Mouse (Mus musculus): ENCODE data around the gene Ucma.
"Not testable (repeated sequence)": the region's sequence is repeated elsewhere in the genome, so short reads cannot be mapped to it uniquely, and the experiment has no call there.

The Ucma gene

GRCm38 (mm10) chr2:4975807-4976206 is at the start of gene Ucma:
Gene Ucma (plus strand): TSS chr2:4976122.
- no peak for DNase-seq

- no peak for DNase-seq
Measured at GRCm38 (mm10) chr2:4927391-4927790, 48.5 kb upstream of the Ucma start.

- DNase-seq: no peak
Measured at GRCm38 (mm10) chr2:4929230-4929629, 46.7 kb upstream of the Ucma start.

GRCm38 (mm10) chr2:4934516-4934915 is 41.4 kb upstream of the Ucma start:
- DNase-seq: no peak

- DNase-seq: no peak
Measured at GRCm38 (mm10) chr2:4937931-4938330, 38.0 kb upstream of the Ucma start.

GRCm38 (mm10) chr2:4940861-4941260 is 35.1 kb upstream of the Ucma start:
- DNase-seq: no peak

- DNase-seq: not testable (repeated sequence)
Measured at GRCm38 (mm10) chr2:4949691-4950090, 26.2 kb upstream of the Ucma start.

GRCm38 (mm10) chr2:4950986-4951385 is 24.9 kb upstream of the Ucma start:
- DNase-seq: no peak

GRCm38 (mm10) chr2:4954216-4954760 is 21.6 kb upstream of the Ucma start:
- no peak for DNase-seq

GRCm38 (mm10) chr2:4958039-4958438 is 17.9 kb upstream of the Ucma start:
- no peak for DNase-seq

GRCm38 (mm10) chr2:4967806-4968205 is 8.1 kb upstream of the Ucma start:
- no peak for DNase-seq

GRCm38 (mm10) chr2:4969083-4969482 is 6.8 kb upstream of the Ucma start:
- no peak for DNase-seq

- DNase-seq: no peak
Measured at GRCm38 (mm10) chr2:4978091-4978490, 2.2 kb downstream of the Ucma start.

GRCm38 (mm10) chr2:4983987-4984386 is 8.1 kb downstream of the Ucma start:
- DNase-seq: no peak

GRCm38 (mm10) chr2:4985000-4985399 is 9.1 kb downstream of the Ucma start:
- no peak for DNase-seq

GRCm38 (mm10) chr2:4986798-4987197 is 10.9 kb downstream of the Ucma start:
- no peak for DNase-seq

GRCm38 (mm10) chr2:4987388-4988180 is 11.7 kb downstream of the Ucma start:
- no peak for DNase-seq

GRCm38 (mm10) chr2:4988826-4989424 is 13.0 kb downstream of the Ucma start:
- DNase-seq: no peak

- no peak for DNase-seq
Measured at GRCm38 (mm10) chr2:4993584-4993983, 17.7 kb downstream of the Ucma start.

- DNase-seq: peak in 1 of 2 experiments; percentile 44
Measured at GRCm38 (mm10) chr2:4994436-4994835, 18.5 kb downstream of the Ucma start.

GRCm38 (mm10) chr2:4995646-4996045 is 19.7 kb downstream of the Ucma start:
- no peak for DNase-seq

- DNase-seq: peak; percentile 57 to 84
Measured at GRCm38 (mm10) chr2:4996421-4996824, 20.5 kb downstream of the Ucma start.

- DNase-seq: peak; percentile 43 to 53
Measured at GRCm38 (mm10) chr2:4998905-4999304, 23.0 kb downstream of the Ucma start.

GRCm38 (mm10) chr2:5001266-5001665 is 25.3 kb downstream of the Ucma start:
- no peak for DNase-seq

Measured in kidney, postnatal 25 days (tissue).